Mouse (Mus musculus): ENCODE measurements around the gene Esd.

Gene Esd

DNA sequence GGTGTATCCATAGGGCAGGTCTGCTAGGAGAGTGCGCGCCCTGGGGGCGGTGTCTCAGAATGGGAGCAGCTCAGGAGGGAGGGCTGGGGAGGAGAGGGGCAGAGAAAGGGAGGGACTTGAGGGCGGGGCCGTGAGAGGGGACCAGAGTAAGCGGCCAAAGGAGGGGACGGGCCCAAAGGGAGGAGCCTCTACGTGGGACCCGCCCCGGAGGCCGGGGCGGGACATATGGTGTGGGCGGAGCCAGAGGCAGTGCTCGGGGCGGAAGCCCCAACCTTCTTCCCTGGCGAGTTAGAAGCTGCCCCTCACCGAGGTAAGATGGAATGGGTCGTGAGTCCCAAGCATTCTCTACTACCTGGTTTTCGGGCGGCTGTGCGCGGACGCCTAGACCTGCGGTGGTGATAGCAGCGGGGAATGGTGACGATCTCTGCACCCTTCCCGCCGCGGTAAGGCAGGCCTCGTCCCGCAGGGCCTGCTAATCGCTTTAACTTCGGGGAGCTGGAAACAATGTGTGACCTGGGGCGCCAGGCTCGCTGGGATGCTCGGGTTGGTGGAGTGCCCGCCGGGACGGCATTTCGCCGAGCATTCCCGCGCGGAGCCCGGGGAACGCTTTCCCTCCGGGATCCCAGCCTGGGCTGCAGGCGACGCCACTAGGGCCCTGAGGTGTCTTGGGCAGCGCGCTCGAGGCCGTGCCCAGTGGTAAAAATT lies at the start of gene Esd:
Gene Esd (plus strand): TSS at position 219 of the 705 bp plus-strand sequence.
- in situ Hi-C loops (cut with MboI; ENCODE audit: low pct_unique_long_range_greater_than_20kb in 1 of 2, low sequenced_read_pairs in 2 of 2, unreplicated experiment in 1 of 2), result no loop called here

DNA sequence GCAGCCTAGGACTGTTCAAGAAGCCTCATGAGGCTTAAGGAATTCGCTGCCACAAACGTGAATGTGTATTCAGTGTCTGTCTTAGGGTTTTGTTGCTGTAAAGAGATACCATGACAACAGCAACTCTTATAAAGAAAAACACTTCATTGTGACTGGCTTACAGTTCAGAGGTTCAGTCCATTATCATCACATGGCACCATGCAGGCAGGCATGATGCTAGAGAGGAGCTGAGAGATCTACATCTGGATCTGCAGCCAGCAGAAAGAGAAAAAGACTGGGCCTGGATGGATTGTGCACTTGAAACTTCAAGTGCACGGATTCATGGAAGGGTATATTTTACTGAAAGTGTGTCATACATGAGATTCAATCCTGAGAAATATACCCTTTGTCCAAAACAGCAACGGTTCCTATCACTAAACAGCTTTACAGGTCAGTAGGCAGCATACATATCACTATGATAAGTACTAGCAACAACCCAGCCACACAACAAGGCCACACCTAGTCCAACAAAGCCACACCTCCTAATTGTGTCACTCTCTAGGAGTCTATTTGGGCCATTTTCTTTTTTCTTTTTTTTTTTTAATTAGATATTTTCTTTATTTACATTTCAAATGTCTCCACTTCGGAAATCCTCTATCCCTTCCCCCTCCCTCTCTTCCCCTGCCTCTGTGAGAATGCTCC lies 47.7 kb upstream of the Esd start:
- in situ Hi-C loops (cut with MboI; ENCODE audit: low pct_unique_long_range_greater_than_20kb in 1 of 2, low sequenced_read_pairs in 2 of 2, unreplicated experiment in 1 of 2), result no loop called here

DNA sequence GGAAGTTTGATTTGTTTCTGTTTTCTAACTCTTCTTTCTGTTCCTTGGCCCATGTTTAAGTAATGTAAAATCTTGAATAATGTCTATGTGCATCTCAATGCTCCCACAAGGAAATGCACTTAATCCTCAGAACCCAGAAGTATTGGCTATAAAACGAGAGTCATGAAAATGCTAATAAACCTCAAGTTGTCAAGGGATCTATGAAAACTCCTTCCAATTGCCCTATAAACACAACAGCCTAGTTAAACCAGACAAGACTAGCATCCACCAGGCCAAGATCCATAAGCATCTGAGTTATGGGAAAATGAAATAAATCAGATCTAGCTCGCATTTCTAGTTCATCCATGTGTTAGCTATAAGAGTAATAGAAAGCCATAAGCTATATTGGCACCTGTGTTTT lies 40.1 kb upstream of the Esd start:
- in situ Hi-C loops (cut with MboI; ENCODE audit: low pct_unique_long_range_greater_than_20kb in 1 of 2, low sequenced_read_pairs in 2 of 2, unreplicated experiment in 1 of 2), result no loop called here

DNA sequence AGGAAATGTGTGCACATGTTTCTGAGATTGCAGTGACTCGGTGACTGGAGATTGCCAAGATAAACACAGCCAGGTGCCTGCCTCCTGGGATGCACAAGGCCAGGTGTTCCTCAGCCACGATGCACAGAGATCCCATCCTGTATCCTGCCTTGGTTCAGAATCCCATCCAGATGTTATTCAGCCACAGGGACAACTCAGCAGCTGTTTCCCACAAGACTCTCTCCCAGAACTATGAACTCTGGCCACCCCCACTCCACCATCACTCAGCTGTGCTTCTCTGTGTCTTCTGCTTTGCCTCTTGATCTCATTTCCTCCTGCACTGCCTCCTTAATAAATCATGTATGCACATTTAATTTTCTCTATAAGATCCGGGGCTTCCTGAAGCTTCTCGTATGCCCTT lies 35.3 kb upstream of the Esd start:
- in situ Hi-C loops (cut with MboI; ENCODE audit: low pct_unique_long_range_greater_than_20kb in 1 of 2, low sequenced_read_pairs in 2 of 2, unreplicated experiment in 1 of 2), result no loop called here

DNA sequence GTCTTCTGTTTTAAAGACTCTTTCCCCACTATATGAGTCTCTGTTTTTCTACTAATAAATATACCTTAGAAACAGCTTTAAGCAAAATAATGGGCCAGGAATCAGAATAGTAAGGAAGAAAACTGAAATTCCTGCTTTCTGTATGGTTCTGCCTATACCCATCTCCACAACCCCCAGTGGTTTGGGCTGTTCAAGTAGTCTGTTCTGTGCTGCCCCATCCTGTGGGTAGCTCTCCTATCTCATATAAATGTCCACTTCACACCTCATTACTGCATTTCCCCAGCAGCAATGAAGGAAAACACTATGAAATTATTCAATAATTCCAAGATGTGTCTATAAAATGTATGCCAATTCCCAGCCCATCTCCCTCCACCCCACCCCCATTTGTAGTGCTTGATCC lies 34.7 kb upstream of the Esd start:
- in situ Hi-C loops (cut with MboI; ENCODE audit: low pct_unique_long_range_greater_than_20kb in 1 of 2, low sequenced_read_pairs in 2 of 2, unreplicated experiment in 1 of 2), result no loop called here

DNA sequence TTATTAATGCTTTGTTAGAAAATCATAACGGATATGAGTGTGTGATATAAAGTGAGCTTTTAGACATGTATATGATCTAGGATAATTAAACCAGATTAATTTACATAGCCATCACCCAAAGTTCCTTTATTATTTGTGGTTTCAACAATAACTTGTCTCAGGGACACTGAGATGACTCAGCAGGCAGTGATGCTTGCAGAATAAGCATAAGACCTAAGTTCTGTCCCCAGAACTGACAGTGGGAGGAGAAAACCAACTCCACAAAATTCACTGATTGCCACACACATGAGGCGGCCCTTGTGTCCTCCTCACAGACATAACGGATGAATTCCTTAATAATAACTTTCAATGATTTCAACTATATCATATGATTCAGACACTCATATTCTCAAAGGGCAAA lies 32.9 kb upstream of the Esd start:
- in situ Hi-C loops (cut with MboI; ENCODE audit: low pct_unique_long_range_greater_than_20kb in 1 of 2, low sequenced_read_pairs in 2 of 2, unreplicated experiment in 1 of 2), result no loop called here

DNA sequence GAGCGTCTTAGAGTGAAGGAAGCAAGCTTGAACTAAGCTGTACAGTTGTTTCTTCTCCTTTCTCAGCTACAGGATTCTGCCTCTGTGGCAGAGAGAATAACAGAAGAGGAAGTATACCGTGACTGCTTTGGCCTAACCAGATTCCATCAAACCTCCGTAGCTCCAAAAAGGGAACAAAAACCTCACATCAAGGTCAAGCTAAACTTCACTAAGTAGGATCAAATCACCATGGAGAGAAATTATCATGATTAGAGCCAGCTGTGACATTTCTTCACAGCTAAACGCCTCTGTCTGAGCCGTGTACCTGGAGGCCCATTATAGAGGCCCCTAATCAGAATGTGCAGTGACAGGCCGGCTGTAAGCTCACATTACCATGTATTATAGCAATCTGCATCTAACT lies 28.2 kb upstream of the Esd start:
- in situ Hi-C loops (cut with MboI; ENCODE audit: low pct_unique_long_range_greater_than_20kb in 1 of 2, low sequenced_read_pairs in 2 of 2, unreplicated experiment in 1 of 2), result no loop called here

DNA sequence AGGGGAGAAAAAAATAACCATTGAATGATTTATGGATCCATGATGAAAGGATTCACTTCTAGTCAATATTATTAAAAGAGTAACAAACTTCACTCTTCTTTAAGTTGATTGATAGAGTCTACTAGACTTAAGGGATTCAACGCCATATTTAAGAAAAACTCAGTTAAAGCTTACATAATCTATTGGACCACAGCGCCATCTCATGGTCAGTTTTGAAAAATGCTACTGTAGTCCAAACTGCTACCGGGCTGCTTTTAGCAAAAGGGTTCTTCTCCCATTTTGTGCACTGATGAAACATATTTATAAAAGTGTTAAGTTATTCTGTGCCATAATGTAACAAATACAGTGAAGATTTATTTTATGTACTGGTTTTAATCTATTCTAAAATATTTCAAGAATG lies 23.0 kb upstream of the Esd start:
- in situ Hi-C loops (cut with MboI; ENCODE audit: low pct_unique_long_range_greater_than_20kb in 1 of 2, low sequenced_read_pairs in 2 of 2, unreplicated experiment in 1 of 2), result no loop called here

DNA sequence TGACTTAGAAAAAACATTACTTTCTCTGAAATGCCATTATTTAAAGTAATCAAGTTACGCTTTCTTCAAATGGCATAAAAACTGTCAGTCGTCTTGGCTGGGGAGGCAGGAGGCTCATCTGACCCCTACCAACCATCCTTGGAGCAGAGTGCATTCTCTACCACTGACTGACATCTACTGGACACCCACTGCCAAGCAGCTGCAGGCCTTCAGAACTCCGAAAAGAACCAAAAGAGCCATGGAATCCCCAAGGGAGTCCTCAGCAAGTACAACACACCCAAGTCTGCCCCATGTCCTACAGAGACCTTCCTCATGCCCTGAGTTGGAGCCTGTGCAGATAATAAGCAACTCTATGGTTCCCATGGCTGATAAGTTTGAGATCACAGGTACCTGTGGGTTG lies 8.6 kb upstream of the Esd start:
- in situ Hi-C loops (cut with MboI; ENCODE audit: low pct_unique_long_range_greater_than_20kb in 1 of 2, low sequenced_read_pairs in 2 of 2, unreplicated experiment in 1 of 2), result no loop called here

DNA sequence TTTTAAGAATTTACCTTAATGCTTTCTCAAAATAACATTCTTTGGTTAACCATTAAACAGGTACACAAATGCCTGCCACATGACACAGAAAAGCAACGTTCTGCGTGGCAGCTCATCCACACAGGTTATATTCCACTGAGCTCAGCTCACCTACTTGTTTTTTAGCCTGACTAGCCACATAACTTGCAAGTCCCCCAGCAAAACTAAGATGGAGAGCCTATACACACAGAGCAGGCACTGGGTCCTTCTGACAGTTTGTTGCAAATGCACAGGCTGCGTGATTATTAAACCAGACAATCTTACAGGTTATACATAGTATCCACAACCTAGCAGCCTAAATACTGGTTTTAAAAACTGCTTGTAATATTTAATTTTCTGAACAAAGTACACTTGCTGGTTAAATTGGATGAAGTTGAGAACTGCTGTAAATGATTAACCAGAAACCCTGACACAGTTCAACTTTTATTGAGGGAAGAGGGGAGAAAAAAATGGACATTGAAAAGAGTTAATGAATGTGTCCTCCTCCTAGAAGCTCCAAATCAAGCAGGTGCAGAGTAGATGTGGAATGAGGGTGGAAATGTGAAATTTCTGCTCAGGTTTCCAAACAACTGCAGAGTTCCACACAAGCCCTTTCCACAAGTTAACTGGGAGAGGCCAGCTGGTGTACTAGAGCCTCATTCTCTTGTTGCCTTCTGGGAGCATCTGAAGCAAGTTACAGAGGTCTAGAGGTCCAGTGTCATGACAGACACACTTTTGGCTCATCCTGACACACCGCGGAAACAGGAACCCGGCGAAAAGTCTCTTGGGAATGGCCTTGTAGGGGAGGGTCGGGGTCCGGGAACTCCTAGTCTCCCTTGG lies 647 bp upstream of the Esd start:
- in situ Hi-C loops (cut with MboI; ENCODE audit: low pct_unique_long_range_greater_than_20kb in 1 of 2, low sequenced_read_pairs in 2 of 2, unreplicated experiment in 1 of 2), result no loop called here

DNA sequence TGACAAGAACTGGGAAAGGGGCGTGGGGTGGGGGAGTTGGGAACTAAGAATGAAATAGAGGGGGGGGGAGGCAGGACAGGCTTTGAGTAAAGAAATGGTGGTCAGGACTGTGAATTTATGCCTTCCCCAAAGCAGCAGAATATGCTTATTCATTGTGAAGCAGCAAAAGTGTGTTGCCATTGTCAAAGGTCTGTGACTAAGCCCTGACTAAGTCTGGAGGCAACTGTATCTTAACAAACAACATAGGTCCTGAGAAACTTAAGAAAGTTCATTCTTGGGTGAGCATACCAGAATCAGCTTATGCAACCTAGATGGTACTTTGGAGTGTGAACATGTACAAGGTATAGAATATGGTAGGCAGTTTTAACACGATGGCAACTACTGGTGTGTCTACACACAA lies 1.3 kb downstream of the Esd start:
- in situ Hi-C loops (cut with MboI; ENCODE audit: low pct_unique_long_range_greater_than_20kb in 1 of 2, low sequenced_read_pairs in 2 of 2, unreplicated experiment in 1 of 2), result no loop called here

DNA sequence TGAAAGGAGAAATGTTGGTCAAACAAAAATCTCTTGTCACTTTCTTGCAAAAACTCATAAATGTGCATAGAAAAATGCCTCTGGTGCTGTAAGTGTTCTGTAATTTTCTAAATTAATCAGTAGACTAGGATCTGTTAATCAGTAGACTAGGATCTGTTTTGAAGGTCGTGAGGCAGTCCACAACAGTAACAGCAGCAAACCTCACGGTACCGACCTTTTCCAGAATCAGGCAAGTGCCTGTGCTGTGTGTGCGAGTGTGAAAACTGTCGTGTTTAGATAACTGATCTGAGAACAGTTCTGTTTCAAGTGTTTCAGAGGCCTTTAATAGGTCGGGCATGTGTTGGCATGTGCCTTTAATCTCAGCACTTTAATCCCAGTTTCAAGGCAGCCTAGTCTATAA lies 3.4 kb downstream of the Esd start:
- in situ Hi-C loops (cut with MboI; ENCODE audit: low pct_unique_long_range_greater_than_20kb in 1 of 2, low sequenced_read_pairs in 2 of 2, unreplicated experiment in 1 of 2), result no loop called here

DNA sequence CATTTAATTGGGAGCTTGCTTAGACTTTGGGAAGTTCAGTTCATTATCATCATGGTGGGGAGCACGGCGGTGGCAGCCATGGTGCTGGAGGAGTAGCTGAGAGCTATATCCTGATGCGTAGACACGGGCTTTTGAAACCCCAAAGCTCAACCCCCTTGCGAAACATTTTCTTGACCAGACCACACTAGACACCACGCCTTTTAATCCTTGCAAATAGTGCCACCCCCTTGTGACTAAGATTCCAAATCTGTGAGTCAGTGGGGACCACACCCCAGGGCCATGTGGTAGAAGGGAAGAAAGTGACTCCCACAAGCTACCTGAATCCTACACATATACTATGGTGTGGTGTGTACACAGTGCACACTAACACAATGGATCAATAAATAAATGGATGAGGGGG lies 4.8 kb downstream of the Esd start:
- in situ Hi-C loops (cut with MboI; ENCODE audit: low pct_unique_long_range_greater_than_20kb in 1 of 2, low sequenced_read_pairs in 2 of 2, unreplicated experiment in 1 of 2), result no loop called here

DNA sequence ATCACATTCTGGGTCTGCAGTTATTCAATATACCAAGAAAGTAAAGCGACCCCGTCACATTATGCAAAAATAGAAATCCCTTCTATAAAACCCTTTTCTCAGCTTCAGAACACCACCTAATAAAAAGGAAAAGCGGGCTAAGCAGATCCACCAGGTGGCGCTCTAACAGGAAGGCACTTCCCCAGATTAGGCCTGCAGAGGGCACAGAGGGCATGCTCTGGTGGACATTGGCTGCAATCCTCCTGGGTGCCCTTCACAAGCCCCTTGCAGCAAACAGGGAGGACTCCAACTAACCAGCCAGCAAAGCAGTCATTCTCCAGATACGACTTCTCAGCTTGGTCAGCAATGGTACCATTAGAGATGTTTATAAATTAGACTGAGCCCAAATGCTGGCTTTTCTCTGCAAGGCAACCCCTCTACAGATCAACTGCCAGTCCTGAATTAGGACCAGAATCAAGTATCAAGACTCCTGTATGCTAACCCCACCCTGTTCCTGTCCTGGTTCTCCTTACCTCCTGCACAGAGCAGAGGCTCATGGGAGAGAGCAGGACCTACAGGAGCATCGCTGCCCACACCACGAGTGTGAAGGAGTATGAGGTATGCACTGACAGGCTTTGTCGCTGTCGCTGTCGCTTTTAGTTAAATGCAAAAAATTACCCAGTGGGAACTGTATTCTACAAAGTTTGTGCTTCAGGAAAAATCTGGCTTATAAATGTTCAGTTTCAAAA lies 32.3 kb downstream of the Esd start:
- in situ Hi-C loops (cut with MboI; ENCODE audit: low pct_unique_long_range_greater_than_20kb in 1 of 2, low sequenced_read_pairs in 2 of 2, unreplicated experiment in 1 of 2), result loop anchor here in 1 of 2 experiments (5.0 kb wide), 1 partner anchor 228 kb away; no protein-coding TSS in a partner anchor

DNA sequence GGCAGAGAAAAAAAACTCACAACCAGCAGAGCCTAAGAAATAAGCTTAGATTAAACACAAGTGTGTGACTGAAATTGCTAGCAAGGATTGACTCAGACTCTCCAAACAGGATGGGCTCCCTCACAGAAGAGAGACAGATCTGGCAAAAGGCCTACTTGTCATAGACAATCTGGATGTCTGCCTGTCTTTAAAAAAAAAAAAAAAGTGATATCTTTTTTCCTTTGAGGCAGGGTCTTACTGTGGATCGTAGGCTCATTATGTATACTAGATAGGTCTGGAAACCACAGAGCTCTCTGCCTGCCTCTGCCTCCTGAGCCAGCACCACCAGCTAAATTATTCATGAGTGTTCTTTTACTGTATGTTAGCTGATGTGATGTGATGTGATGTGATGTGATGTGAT lies 35.8 kb downstream of the Esd start:
- in situ Hi-C loops (cut with MboI; ENCODE audit: low pct_unique_long_range_greater_than_20kb in 1 of 2, low sequenced_read_pairs in 2 of 2, unreplicated experiment in 1 of 2), result no loop called here

DNA sequence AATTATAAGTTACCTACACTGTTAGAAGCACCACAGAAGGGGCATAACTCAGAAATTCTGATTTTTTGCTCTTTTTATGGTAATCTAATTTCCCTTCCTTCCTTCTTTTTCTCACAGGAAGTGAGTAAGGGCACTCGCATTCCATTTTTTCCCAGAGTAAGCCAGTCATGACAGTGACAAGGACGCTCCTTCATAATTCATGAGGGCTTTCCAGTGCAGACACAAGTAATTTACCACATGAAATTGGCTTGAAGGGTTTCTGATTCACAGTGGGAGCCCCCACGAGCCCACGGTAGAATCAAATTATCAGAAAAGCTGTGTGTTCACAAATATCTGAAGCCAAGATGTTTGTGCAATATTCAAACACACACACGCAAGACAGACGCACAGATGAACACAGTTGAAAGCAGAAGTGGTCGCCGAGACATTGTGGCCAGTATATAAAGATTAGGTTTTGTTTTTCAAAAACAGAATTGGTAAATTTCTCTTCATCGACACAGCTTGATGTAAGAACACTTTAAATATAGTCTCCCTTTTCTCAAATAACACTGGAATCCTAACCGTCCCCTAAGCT lies 42.0 kb downstream of the Esd start:
- in situ Hi-C loops (cut with MboI; ENCODE audit: low pct_unique_long_range_greater_than_20kb in 1 of 2, low sequenced_read_pairs in 2 of 2, unreplicated experiment in 1 of 2), result no loop called here

DNA sequence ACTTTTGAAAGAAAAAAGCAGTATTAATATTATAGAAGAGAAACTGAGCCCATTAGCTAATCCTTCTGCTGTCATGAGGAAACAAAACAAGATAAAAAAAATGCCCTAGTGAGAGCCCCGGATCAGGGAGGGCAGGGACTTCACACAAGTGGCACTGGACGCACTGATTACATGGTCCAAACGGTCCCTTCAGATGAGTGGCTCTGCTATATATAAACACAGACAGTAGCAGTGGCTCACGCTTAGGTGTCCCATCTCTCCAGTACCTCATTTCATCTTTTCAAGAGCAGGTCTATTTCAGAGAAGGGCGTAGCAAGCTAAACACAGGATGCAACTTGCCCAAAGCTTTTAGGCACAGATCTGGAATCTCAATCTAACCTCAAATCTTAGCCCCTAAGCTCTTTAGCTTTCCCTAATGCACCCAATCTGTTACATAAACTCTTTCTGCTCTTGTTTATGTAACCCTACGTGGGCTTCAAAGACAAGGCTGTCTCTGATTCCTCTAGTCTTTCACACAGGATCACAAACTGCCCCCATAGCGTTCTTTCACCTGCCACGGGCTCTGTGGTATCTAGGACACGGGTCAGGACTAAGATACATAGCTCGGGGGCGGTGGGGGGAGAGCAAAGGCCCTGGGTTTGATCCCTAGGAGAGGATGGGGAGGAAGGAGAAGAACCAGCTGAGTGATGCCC lies 52.3 kb downstream of the Esd start:
- in situ Hi-C loops (cut with MboI; ENCODE audit: low pct_unique_long_range_greater_than_20kb in 1 of 2, low sequenced_read_pairs in 2 of 2, unreplicated experiment in 1 of 2), result no loop called here

DNA sequence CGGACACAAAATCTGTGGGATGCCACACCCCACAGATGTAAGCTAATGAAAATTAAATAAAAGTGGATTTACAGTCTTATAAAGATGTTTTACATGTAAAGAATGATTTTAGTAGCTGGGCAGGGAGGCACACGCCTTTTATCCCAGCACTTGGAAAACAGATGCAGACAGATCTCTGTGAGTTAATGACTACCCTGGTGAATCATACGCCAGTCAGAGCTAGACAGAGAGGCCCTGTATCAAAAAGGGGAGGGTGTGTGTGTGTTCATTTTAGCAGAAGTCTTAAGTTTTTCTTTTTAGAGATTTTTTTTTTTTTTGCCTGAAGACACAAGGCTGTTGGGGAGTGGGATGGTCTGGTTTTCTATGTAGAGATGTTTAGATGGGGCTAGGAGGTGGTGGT lies 55.6 kb downstream of the Esd start:
- in situ Hi-C loops (cut with MboI; ENCODE audit: low pct_unique_long_range_greater_than_20kb in 1 of 2, low sequenced_read_pairs in 2 of 2, unreplicated experiment in 1 of 2), result no loop called here
